Mouse (Mus musculus): ENCODE results near the gene Ppp4r3b. TPM values are rescaled to one million over a fixed set of nuclear protein-coding genes. Genes with fewer than 3 reads are reported as not detected.
A peak's percentile ranks its signal among the peaks of the same experiment; 100 is the strongest.

Gene Ppp4r3b
- polyA plus RNA-seq (2015; fragmentation: Nextera tagmentation; extraction: Ambion mirVana), result 41.1 and 43.5 TPM in 2 replicates

DNA sequence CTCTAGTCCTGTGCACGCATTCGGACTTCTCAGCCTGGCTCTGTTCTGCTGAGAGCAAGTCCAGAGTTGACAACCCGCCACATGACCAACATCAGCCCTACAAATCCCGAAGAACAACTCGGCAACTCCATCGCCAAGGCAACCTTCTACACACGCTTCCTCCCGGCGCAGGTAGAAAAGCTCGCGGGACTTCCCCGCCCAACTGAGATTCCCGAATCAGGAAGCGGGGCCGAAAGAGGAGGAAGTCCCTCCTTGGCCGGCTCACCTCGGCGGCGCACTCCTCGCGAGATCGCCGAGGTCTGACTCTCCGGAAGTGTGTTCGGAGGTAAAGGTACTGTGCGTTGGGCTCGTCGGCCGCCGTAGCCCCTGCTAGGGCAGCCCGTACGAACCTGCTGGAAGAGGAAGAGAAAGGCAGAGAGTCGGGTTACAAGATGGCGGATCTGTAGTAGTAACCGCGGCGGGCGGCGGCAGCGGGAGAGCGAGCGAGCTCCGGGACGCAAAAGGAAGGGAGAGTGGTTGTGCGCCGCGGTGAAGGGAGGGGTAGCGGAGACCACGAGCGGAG, at the start of gene Ppp4r3b:
Ppp4r3b (plus strand) TSS at position 328 of the 562 bp plus-strand sequence.
- Histone ChIP-seq H3K4me2 (peak within 1 kb of the TSS; percentile 97), H3K4me3 (peak within 1 kb of the TSS; percentile 88), H3K4me1 (peaks cover 17% of the 10 kb centered on the region), H3K27me3 (replicated peaks) (no peaks in the 10 kb centered on the region), H3K9ac (peak within 1 kb of the TSS; percentile 99), H3K27ac (replicated peaks) (peak within 1 kb of the TSS; percentile 98), H3K9me3 (no peaks in the 10 kb centered on the region), H3K36me3 (no peaks in the 10 kb centered on the region)
- peak; percentile 91 for ATAC-seq (ENCODE audit: extremely low read depth, insufficient number of reproducible peaks, low FRiP score, low TSS enrichment)
- under 1% methylated on average over 50 of the region's 50 CpGs for WGBS

DNA sequence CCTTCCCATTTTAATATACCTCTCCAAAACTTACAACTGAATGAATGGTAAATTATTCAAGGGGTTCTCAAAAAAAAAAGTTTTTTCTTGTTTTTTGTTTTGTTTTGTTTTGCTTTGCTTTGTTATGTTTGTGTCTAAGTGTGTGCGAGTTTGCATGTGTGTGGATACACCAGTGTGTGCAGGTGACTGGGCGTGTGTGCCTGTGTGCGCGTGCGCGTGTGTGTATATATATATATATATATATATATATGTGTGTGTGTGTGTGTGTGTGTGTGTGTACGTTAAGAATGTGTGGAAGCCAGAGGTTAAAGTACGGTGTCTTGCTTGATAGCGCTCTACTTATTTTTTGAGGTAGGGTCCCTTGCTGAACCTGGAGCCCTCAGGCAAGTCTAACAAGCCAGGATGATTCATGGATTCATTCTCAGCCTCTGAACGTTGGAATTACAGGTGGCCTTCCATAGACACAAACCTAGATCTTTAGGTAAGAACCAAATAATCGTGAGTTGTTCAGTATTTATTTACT, 42.8 kb upstream of the Ppp4r3b start:
- Histone ChIP-seq H3K4me1 (peaks cover 9% of the 10 kb centered on the region), H3K9ac (peak overlapping the region; percentile 91), H3K27me3 (replicated peaks) (no peaks in the 10 kb centered on the region), H3K27ac (replicated peaks) (no peak overlapping the region), H3K4me3 (peak overlapping the region; percentile 86), H3K9me3 (no peaks in the 10 kb centered on the region), H3K4me2 (peak overlapping the region; percentile 87), H3K36me3 (peaks cover 16% of the 10 kb centered on the region)
- WGBS, result 58% methylated on average over 10 of the region's 11 CpGs
- no peak for ATAC-seq (ENCODE audit: extremely low read depth, insufficient number of reproducible peaks, low FRiP score, low TSS enrichment)

DNA sequence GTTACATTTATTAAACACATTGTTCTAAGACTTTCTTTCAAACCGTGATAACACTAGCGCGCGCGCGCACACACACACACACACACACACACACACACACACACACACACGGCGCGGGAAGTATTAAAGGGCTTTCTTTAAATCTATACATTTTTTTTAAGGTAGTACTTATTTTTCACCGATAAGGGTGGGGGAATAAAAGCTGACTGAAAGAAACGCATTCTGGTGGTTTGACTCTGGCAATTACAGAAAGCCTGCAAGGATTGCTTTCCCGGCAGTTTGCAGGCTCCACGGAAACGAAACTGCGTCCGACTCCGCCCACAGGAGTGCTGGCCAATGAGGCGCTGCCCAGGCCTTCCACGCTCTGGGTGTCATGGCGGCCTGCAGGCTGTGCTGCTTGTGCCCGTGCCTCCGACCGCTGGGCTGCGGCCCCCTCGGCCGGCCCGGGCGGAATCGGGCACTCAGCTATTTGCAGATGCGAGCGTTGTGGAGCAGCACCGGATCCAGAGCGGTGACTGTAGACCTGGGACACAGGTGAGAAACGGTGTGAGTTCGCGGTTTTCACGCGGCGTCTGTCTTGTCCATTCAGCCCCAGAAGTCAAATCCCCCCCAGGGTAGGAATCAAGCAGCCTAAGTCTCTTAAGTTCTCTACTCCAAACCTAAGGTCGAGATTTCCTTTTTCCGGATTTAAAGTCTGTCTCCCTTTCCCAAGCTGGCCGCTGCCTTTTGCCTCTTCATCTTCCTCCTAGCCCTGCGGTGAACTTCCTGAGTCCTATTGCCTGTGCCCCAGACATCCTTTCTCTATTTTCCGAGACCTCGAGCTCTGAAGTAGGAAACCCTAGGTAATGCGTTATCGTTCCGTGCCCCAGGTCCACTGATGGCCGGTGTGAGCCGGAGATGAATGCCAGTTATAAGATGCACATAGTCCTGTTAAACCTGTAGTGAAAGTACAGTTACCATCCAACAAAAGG, 42.0 kb upstream of the Ppp4r3b start, which contains the start of gene Pnpt1:
Pnpt1 (plus strand) TSS at position 360 of the 971 bp plus-strand sequence.
- Histone ChIP-seq H3K36me3 (peaks cover 20% of the 10 kb centered on the region), H3K27ac (replicated peaks) (peak within 1 kb of the TSS; percentile 72), H3K9me3 (no peaks in the 10 kb centered on the region), H3K4me2 (peak within 1 kb of the TSS; percentile 87), H3K4me3 (peak within 1 kb of the TSS; percentile 86), H3K27me3 (replicated peaks) (no peaks in the 10 kb centered on the region), H3K9ac (peak within 1 kb of the TSS; percentile 91), H3K4me1 (peaks cover 9% of the 10 kb centered on the region)
- peak; percentile 98 for ATAC-seq (ENCODE audit: extremely low read depth, insufficient number of reproducible peaks, low FRiP score, low TSS enrichment)
- 5% methylated on average over 50 of the region's 50 CpGs for WGBS

DNA sequence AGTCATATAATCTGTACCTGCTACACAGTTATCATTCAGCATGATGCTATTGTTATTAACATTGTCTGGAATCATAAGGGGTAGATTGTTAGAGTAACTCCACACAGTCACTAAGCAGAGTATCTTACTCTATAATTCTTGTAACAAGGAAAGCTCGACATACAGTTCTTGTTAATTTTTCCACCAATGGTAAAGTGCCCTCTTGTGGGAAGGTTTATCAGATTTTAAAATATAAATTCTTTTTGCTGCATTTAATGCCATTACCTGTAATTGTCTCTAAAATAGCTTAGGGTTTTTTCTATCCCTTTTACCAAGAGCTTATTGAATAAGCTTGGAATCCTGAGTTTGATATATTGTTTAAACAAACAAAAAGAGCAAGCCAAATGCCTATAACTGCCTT, 32.0 kb upstream of the Ppp4r3b start:
- no peak overlapping the region for H3K4me3 ChIP-seq
- no peaks in the 10 kb centered on the region for H3K27me3 ChIP-seq (replicated peaks)
- H3K4me1 ChIP-seq, result no peaks in the 10 kb centered on the region
- H3K36me3 ChIP-seq, result peaks cover 61% of the 10 kb centered on the region
- no peak overlapping the region for H3K4me2 ChIP-seq
- ATAC-seq (ENCODE audit: extremely low read depth, insufficient number of reproducible peaks, low FRiP score, low TSS enrichment), result no peak
- no peaks in the 10 kb centered on the region for H3K9me3 ChIP-seq
- H3K9ac ChIP-seq, result no peak overlapping the region
- WGBS, result 67% methylated on average over 1 of the region's 1 CpGs
- no peak overlapping the region for H3K27ac ChIP-seq (replicated peaks)

- no peak overlapping the region for H3K4me2 ChIP-seq
- H3K9ac ChIP-seq, result no peak overlapping the region
- H3K4me1 ChIP-seq, result no peaks in the 10 kb centered on the region
- no peak overlapping the region for H3K4me3 ChIP-seq
- no peak overlapping the region for H3K27ac ChIP-seq (replicated peaks)
- no peaks in the 10 kb centered on the region for H3K9me3 ChIP-seq
- no peak for ATAC-seq (ENCODE audit: extremely low read depth, insufficient number of reproducible peaks, low FRiP score, low TSS enrichment)
- 97% methylated on average over 2 of the region's 2 CpGs for WGBS
- peaks cover 71% of the 10 kb centered on the region for H3K36me3 ChIP-seq
- no peaks in the 10 kb centered on the region for H3K27me3 ChIP-seq (replicated peaks)
Observed at GRCm38 (mm10) chr11:29148901-29149300, 23.8 kb upstream of the Ppp4r3b start.

DNA sequence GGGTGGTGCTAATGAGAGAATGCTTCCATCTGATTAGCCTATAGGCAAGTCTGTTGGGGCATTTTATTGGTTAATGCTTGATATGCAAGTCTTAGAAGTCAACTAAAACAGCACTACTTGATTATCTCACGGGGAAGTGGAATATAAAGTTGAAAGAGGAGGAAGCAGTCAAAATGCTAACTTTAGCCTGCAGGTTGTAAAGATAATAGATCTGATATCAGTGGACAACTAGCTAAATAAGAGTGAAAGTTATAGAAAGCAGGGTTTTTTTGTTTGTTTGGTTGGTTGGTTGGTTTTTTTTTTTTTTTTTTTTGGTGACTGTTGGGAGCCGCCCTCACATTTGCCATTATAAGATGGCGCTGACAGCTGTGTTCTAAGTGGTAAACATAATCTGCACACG, 9.1 kb upstream of the Ppp4r3b start:
- Histone ChIP-seq H3K4me3 (no peak overlapping the region), H3K4me1 (0 out of 2 replicates have a peak, but pooled peaks cover 4% of the 10 kb centered on the region), H3K4me2 (no peak overlapping the region), H3K27ac (replicated peaks) (no peak overlapping the region), H3K9ac (no peak overlapping the region), H3K9me3 (no peaks in the 10 kb centered on the region), H3K36me3 (peaks cover 42% of the 10 kb centered on the region), H3K27me3 (replicated peaks) (no peaks in the 10 kb centered on the region)
- ATAC-seq (ENCODE audit: extremely low read depth, insufficient number of reproducible peaks, low FRiP score, low TSS enrichment), result no peak
- WGBS, result 83% methylated on average over 4 of the region's 4 CpGs

GRCm38 (mm10) chr11:29171959-29172391, 715 bp upstream of the Ppp4r3b start:
- Histone ChIP-seq H3K9me3 (no peaks in the 10 kb centered on the region), H3K27me3 (replicated peaks) (no peaks in the 10 kb centered on the region), H3K4me2 (peak overlapping the region; percentile 97), H3K36me3 (no peaks in the 10 kb centered on the region), H3K4me3 (peak overlapping the region; percentile 88), H3K27ac (replicated peaks) (peak overlapping the region; percentile 98), H3K4me1 (peaks cover 19% of the 10 kb centered on the region), H3K9ac (peak overlapping the region; percentile 89)
- under 1% methylated on average over 34 of the region's 34 CpGs for WGBS
- ATAC-seq (ENCODE audit: extremely low read depth, insufficient number of reproducible peaks, low FRiP score, low TSS enrichment), result 0 out of 2 replicates have a peak, but pooled peaks have one; percentile 7

GRCm38 (mm10) chr11:29173125-29173631, 488 bp downstream of the Ppp4r3b start:
- no peaks in the 10 kb centered on the region for H3K36me3 ChIP-seq
- peak overlapping the region; percentile 88 for H3K4me3 ChIP-seq
- under 1% methylated on average over 38 of the region's 38 CpGs for WGBS
- no peaks in the 10 kb centered on the region for H3K9me3 ChIP-seq
- H3K27ac ChIP-seq (replicated peaks), result peak overlapping the region; percentile 98
- peaks cover 14% of the 10 kb centered on the region for H3K4me1 ChIP-seq
- H3K27me3 ChIP-seq (replicated peaks), result no peaks in the 10 kb centered on the region
- peak overlapping the region; percentile 97 for H3K4me2 ChIP-seq
- H3K9ac ChIP-seq, result peak overlapping the region; percentile 99
- peak; percentile 61 for ATAC-seq (ENCODE audit: extremely low read depth, insufficient number of reproducible peaks, low FRiP score, low TSS enrichment)

DNA sequence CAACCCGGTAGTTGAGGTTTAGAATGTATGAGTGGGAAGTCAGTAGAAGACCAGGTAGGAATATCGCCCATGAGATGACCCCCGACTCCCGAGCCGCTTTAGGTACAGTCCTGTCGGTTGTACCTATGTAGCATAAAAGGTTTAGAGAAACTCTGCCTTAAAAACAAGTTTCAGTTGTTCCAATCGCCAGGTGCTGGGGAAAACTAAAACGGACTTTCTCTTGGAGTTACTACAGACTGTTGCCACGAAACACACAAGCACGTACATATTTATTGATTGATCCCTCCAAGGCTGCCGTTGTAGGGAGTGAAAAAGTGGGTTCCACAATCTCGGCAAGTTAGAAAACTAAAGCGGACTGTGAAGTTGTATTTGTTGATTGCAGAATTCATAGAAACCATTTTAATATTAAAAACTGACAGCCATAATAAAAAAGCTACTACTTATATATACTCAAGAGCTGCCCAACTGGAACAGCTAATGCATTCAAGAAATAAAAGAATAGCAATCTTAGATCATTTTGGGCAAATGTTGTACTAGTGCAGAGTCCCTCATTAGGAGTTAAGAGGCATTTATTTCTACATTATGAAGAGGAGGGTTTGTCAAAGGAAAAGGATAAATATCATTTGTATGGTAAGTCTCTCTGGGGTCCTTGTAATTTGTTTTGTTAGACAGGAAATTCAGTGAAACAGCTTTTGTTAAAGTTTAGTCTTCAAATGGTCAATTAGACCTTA, 1.2 kb downstream of the Ppp4r3b start:
- peak overlapping the region; percentile 97 for H3K4me2 ChIP-seq
- H3K27ac ChIP-seq (replicated peaks), result peak overlapping the region; percentile 98
- H3K36me3 ChIP-seq, result peaks cover 6% of the 10 kb centered on the region
- 6% methylated on average over 13 of the region's 13 CpGs for WGBS
- no peaks in the 10 kb centered on the region for H3K27me3 ChIP-seq (replicated peaks)
- peak overlapping the region; percentile 99 for H3K9ac ChIP-seq
- H3K4me1 ChIP-seq, result peaks cover 14% of the 10 kb centered on the region
- peak overlapping the region; percentile 88 for H3K4me3 ChIP-seq
- no peaks in the 10 kb centered on the region for H3K9me3 ChIP-seq
- no peak for ATAC-seq (ENCODE audit: extremely low read depth, insufficient number of reproducible peaks, low FRiP score, low TSS enrichment)

- H3K9me3 ChIP-seq, result no peaks in the 10 kb centered on the region
- peaks cover 29% of the 10 kb centered on the region for H3K36me3 ChIP-seq
- no peak overlapping the region for H3K4me3 ChIP-seq
- no peaks in the 10 kb centered on the region for H3K27me3 ChIP-seq (replicated peaks)
- ATAC-seq (ENCODE audit: extremely low read depth, insufficient number of reproducible peaks, low FRiP score, low TSS enrichment), result no peak
- H3K27ac ChIP-seq (replicated peaks), result no peak overlapping the region
- 91% methylated on average over 1 of the region's 1 CpGs for WGBS
- no peak overlapping the region for H3K4me2 ChIP-seq
- H3K9ac ChIP-seq, result no peak overlapping the region
- H3K4me1 ChIP-seq, result peaks cover 16% of the 10 kb centered on the region
Observed at GRCm38 (mm10) chr11:29179319-29179718, 6.6 kb downstream of the Ppp4r3b start.

Data from heart, embryonic 13.5 days (tissue).